ENCODE assay signal across 21 mouse cellular contexts in the genomic region with DNA sequence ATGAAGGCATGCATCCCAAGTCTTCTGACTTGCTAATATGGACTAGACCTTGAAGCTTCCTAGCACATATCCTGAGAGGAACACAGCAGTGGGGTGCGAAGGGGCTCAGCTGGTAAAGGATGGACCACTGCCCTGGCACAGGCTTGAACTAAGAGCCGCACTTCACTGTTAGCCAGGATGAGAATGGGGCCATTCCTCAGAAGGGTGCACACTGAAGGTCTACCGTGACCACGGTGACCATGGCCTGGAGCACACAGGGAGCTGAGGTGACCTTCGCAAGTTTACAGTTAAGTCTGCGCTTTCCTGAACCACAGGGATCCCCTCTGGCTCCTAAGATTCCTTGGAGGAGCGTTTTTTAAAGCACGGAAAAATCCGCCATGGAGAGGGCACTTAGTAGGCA.
DNase-seq lines count a peak whose midpoint lies in the region; ATAC-seq and TF ChIP-seq lines count a peak whose summit lies in the region.
"Had no signal": no experiment of that assay in that cellular context is flagged by ENCODE, and none has a peak within 500 bp of the region (broad histone marks: within the 10 kb centered on the region; RNA-seq: fewer than 3 reads in every experiment).

No protein-coding gene starts in this region.

- H3K9me3 ChIP-seq in heart, embryonic 12.5 days (replicated peaks) = no peaks in the 10 kb centered on the region
- H3K9me3 ChIP-seq in limb, embryonic 12.5 days = no peaks in the 10 kb centered on the region
- no peaks in the 10 kb centered on the region for H3K9me3 ChIP-seq in limb, embryonic 10.5 days (replicated peaks)
- H3K9me3 ChIP-seq in midbrain, embryonic 11.5 days (ENCODE audit: control insufficient read depth, low read length) = no peaks in the 10 kb centered on the region
- no peaks in the 10 kb centered on the region for H3K9me3 ChIP-seq in midbrain, postnatal 0 days (ENCODE audit: low read length)
- H3K9me3 ChIP-seq: G1E had no signal

- no peak for ATAC-seq in heart, embryonic 12.5 days (ENCODE audit: insufficient number of reproducible peaks, low FRiP score)
- 0 out of 2 replicates have a peak, but pooled peaks have one; percentile 27 for ATAC-seq in limb, embryonic 12.5 days (ENCODE audit: insufficient number of reproducible peaks, insufficient read depth, low FRiP score, low TSS enrichment, low read depth)
- ATAC-seq in midbrain, embryonic 11.5 days (ENCODE audit: low FRiP score) = no peak
- no peak for ATAC-seq in midbrain, postnatal 0 days (ENCODE audit: low FRiP score)
- ATAC-seq: activated CD4-positive, CD25-positive, alpha-beta regulatory T cell, adult 4 months; CD4-positive, CD25-positive, alpha-beta regulatory T cell, adult 4 months; Patski had no signal

- TF ChIP-seq CTCF in midbrain, postnatal 0 days (IDR thresholded peaks at IDR 0.05) = no peak

- no peak overlapping the region for H3K27ac ChIP-seq in heart, embryonic 12.5 days (ENCODE audit: poor library complexity, severe bottlenecking)
- no peak overlapping the region for H3K27ac ChIP-seq in limb, embryonic 12.5 days
- H3K27ac ChIP-seq in limb, embryonic 10.5 days = no peak overlapping the region
- H3K27ac ChIP-seq in midbrain, embryonic 11.5 days (ENCODE audit: low read depth, low read length) = no peak overlapping the region
- H3K27ac ChIP-seq in midbrain, postnatal 0 days (ENCODE audit: low read depth, low read length) = no peak overlapping the region

- no peaks in the 10 kb centered on the region for H3K4me1 ChIP-seq in heart, embryonic 12.5 days (replicated peaks)
- H3K4me1 ChIP-seq in limb, embryonic 12.5 days (replicated peaks) = peaks cover 19% of the 10 kb centered on the region
- peaks cover 17% of the 10 kb centered on the region for H3K4me1 ChIP-seq in limb, embryonic 10.5 days
- H3K4me1 ChIP-seq in midbrain, embryonic 11.5 days (ENCODE audit: control insufficient read depth, insufficient read depth, low read length) = no peaks in the 10 kb centered on the region
- no peaks in the 10 kb centered on the region for H3K4me1 ChIP-seq in midbrain, postnatal 0 days (ENCODE audit: insufficient read depth, low read length)

- H3K36me3 ChIP-seq in heart, embryonic 12.5 days = no peaks in the 10 kb centered on the region
- H3K36me3 ChIP-seq in limb, embryonic 12.5 days = no peaks in the 10 kb centered on the region
- H3K36me3 ChIP-seq in limb, embryonic 10.5 days = no peaks in the 10 kb centered on the region
- no peaks in the 10 kb centered on the region for H3K36me3 ChIP-seq in midbrain, embryonic 11.5 days (ENCODE audit: control insufficient read depth, insufficient read depth, low read length)
- H3K36me3 ChIP-seq in midbrain, postnatal 0 days (ENCODE audit: insufficient read depth, low read length) = no peaks in the 10 kb centered on the region
- H3K36me3 ChIP-seq: G1E had no signal

- no peak overlapping the region for H3K4me2 ChIP-seq in heart, embryonic 12.5 days
- no peak overlapping the region for H3K4me2 ChIP-seq in limb, embryonic 12.5 days
- no peak overlapping the region for H3K4me2 ChIP-seq in midbrain, embryonic 11.5 days
- no peak overlapping the region for H3K4me2 ChIP-seq in midbrain, postnatal 0 days (ENCODE audit: low read depth, low read length, poor library complexity, severe bottlenecking)

- no peak overlapping the region for H3K9ac ChIP-seq in heart, embryonic 12.5 days
- no peak overlapping the region for H3K9ac ChIP-seq in limb, embryonic 12.5 days (replicated peaks)
- H3K9ac ChIP-seq in midbrain, embryonic 11.5 days (ENCODE audit: low read length) = no peak overlapping the region
- no peak overlapping the region for H3K9ac ChIP-seq in midbrain, postnatal 0 days (replicated peaks; ENCODE audit: low read length, poor library complexity, severe bottlenecking)

- WGBS in heart, embryonic 12.5 days = 87% methylated on average over 9 of the region's 9 CpGs
- WGBS in limb, embryonic 12.5 days = 85% methylated on average over 9 of the region's 9 CpGs
- 93% methylated on average over 9 of the region's 9 CpGs for WGBS in limb, embryonic 10.5 days
- 92% methylated on average over 9 of the region's 9 CpGs for WGBS in midbrain, embryonic 11.5 days
- WGBS in midbrain, postnatal 0 days = 92% methylated on average over 9 of the region's 9 CpGs

- no peak overlapping the region for H3K4me3 ChIP-seq in heart, embryonic 12.5 days
- no peak overlapping the region for H3K4me3 ChIP-seq in limb, embryonic 12.5 days (replicated peaks)
- no peak overlapping the region for H3K4me3 ChIP-seq in limb, embryonic 10.5 days
- H3K4me3 ChIP-seq in midbrain, embryonic 11.5 days (ENCODE audit: low read depth, low read length) = no peak overlapping the region
- no peak overlapping the region for H3K4me3 ChIP-seq in midbrain, postnatal 0 days (ENCODE audit: low read depth, low read length)

- peak; percentile 68 for DNase-seq in heart, adult 11 months
- no peak for DNase-seq in limb, embryonic 10.5 days (ENCODE audit: low spot score)
- peak; percentile 60 for DNase-seq in midbrain, embryonic 11.5 days (ENCODE audit: low spot score, missing footprints)
- no peak for DNase-seq in midbrain, postnatal 0 days (ENCODE audit: low spot score)
- DNase-seq: adrenal gland, adult 2 months; adrenal gland, adult 8-10 months; adrenal gland, postnatal 10 days; adrenal gland, postnatal 14 days; adrenal gland, postnatal 25 days; adrenal gland, postnatal 36 days; B cell, adult 2 months; cerebellum, adult 11 months; cerebellum, adult 11-12 months; cerebellum, adult 18-20 months had no signal

- no peaks in the 10 kb centered on the region for H3K27me3 ChIP-seq in heart, embryonic 12.5 days (replicated peaks)
- H3K27me3 ChIP-seq in limb, embryonic 12.5 days = no peaks in the 10 kb centered on the region
- no peaks in the 10 kb centered on the region for H3K27me3 ChIP-seq in limb, embryonic 10.5 days (ENCODE audit: low read depth, poor library complexity, severe bottlenecking)
- H3K27me3 ChIP-seq in midbrain, embryonic 11.5 days (ENCODE audit: control insufficient read depth, insufficient read depth, low read length) = no peaks in the 10 kb centered on the region
- H3K27me3 ChIP-seq in midbrain, postnatal 0 days (ENCODE audit: insufficient read depth, low read length) = no peaks in the 10 kb centered on the region
- H3K27me3 ChIP-seq: CH12.LX had no signal

Comparison
In these comparisons a context has a peak if more than half of its experiments do, and no peak if none do; other contexts are left out.
1. DNase-seq: peak in heart, adult 11 months (single experiment) and midbrain, embryonic 11.5 days (single experiment); none in limb, embryonic 10.5 days (single experiment) and midbrain, postnatal 0 days (single experiment).